In genomic region chr15:101165658-101166437, GRCm38 (mm10) we compare ENCODE assay signal across 1 mouse cellular context.
TF ChIP-seq lines count a peak whose summit lies in the region.

No protein-coding gene starts in this region.

TF ChIP-seq in MEL, 35 proteins besides CTCF, POLR2A, EP300 and RAD21 (continued from another document):
- TF ChIP-seq USF2 (IDR thresholded peaks at IDR 0.05; ENCODE audit: borderline replicate concordance in 1 of 2, insufficient read depth in 1 of 2, low read depth in 1 of 2, low read length in 2 of 2) (no peak), SMC3 (IDR thresholded peaks at IDR 0.05; ENCODE audit: low read depth, low read length) (no peak), ETS1 (IDR thresholded peaks at IDR 0.05; ENCODE audit: low read depth, low read length) (peak; percentile 60), POLR2AphosphoS2 (IDR thresholded peaks at IDR 0.05; ENCODE audit: low read length) (no peak), BHLHE40 (IDR thresholded peaks at IDR 0.05; ENCODE audit: borderline replicate concordance, low read depth, low read length) (no peak), ZNF384 (IDR thresholded peaks at IDR 0.05; ENCODE audit: low read depth, low read length) (no peak), HCFC1 (IDR thresholded peaks at IDR 0.05; ENCODE audit: low read depth, low read length) (no peak; the same call in 1 of the 2 replicates), USF1 (IDR thresholded peaks at IDR 0.05; ENCODE audit: low read depth, low read length) (no peak), TBP (IDR thresholded peaks at IDR 0.05; ENCODE audit: low read depth, low read length) (0 out of 2 replicates have a peak, but pooled peaks have one; percentile 20), RCOR1 (IDR thresholded peaks at IDR 0.05; ENCODE audit: low read depth, low read length) (peak; percentile 38; the same call in 1 of the 2 replicates), POLR2AphosphoS5 (IDR thresholded peaks at IDR 0.05; ENCODE audit: borderline replicate concordance, low read depth, low read length) (no peak), MEF2A (IDR thresholded peaks at IDR 0.05; ENCODE audit: extremely low read depth, insufficient replicate concordance, low read depth, low read length, poor library complexity, severe bottlenecking) (no peak)
